Mouse (Mus musculus): Measurements from ENCODE around the gene Kdm6b.
A peak's percentile ranks its signal among the peaks of the same experiment; 100 is the strongest.

Kdm6b gene

DNA sequence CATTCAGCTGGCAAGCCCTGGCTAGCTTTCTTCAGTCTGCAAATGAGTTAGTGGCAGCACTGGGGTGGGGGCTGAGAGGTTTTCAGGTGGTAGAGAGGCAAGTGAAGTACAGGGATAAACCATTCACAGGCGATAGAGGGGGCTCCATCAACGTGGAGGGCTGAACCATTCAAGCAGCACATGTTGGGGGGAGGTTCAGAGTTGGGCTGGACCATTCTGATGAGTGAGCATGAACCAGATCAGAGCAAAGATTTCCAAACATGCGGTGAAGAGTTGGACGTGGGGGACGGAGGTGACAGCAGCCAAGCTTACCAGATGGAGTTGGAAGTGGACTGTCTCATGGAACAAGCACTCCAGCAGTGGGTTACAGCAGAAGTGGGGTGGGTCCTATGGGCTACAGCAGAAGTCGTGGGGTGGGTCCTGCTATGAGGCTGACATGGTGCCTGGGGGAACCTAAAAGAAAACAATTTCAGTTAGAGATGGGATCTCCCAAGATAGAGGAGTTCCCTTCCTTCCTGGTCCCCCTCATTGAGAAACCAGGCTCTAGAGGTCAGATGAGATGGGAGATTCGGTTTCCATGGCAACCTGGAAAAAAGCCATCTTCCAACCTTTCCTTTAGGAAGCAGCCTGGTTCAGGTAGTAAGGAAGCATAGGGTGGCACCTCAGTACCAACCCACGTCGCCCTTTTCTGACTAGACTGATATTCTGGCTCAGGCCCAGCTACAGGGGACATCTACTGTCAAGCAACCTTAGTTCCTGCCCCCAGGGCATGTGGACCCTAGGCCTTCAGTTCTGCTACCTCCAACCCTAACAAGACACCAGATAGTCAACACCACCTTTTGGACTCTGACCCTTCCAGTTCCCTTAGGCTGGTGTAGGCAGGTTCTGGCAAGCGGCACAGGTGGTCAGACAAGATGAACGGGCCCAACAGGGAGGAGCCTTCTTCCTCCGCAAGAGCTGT, at the start of gene Kdm6b:
Gene Kdm6b, minus strand, starts transcription at position 455 of the 961 bp plus-strand sequence.
- no peak for DNase-seq (ENCODE audit: low spot score in 2 of 2)

DNA sequence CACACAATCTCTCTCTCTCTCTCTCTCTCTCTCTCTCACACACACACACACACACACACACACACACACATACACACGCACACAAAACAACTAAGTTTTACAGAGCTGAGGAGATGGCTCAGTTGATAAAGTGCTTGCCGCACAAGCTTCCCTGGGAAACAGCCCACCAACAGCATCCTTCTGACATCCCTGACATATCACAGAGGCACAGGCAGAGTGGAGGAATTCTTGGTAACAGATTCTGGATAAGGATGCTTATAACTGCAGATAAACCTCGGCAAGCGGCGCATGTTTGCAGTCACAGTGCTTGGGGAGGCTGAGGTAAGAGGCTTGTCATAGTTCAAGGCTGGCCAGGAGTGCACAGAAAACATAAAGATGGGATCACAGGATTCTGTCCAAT, 48.1 kb upstream of the Kdm6b start:
- no peak for DNase-seq (ENCODE audit: low spot score in 2 of 2)

DNA sequence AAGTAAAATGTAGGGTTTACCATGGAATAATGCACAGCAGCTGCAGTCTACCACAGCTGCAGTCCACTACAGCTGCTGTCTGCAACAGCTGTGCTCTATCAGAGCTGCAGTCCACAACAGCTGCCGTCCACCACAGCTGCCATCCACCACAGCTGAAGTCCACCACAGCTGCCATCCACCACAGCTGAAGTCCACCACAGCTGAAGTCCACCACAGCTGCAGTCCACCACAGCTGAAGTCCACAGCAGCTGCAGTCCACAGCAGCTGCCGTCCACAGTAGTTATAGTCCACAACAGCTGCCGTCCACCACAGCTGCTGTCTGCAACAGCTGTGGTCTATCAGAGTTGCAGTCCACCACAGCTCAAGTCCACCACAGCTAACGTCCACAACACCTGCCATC, 46.4 kb upstream of the Kdm6b start:
- no peak for DNase-seq (ENCODE audit: low spot score in 2 of 2)

DNA sequence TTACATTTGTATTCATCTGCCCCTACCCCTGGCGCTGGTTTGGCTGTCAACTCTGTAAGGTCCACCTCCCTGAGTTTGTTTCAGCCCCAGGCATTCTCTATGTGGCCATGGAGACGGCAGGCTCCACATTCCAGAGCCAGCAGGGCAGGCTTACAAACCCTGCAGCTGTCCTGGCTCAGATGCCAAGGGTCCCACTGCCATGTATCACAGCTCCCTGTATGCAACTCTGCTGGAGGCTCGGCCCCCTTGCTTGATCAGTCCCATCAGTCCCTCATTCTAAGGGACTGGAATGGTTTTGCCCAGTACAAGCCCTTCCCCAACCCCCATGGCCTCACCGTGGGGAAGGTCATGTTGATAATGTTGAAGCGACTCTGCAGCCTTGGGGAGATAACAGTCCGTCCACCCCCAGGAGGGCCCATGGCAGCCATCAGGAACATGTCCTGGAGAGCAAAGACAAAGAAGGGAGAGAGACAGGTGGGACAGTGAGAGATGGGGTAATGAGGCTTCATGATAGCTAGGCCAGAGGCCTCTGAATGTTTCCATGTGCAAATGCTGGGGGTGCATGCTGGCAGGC, 43.6 kb upstream of the Kdm6b start:
- no peak for DNase-seq (ENCODE audit: low spot score in 2 of 2)

- no peak for DNase-seq (ENCODE audit: low spot score in 2 of 2)
Measured at GRCm38 (mm10) chr11:69452114-69452867, 38.8 kb upstream of the Kdm6b start.

GRCm38 (mm10) chr11:69447299-69447698, 33.8 kb upstream of the Kdm6b start:
- DNase-seq (ENCODE audit: low spot score in 2 of 2): no peak

DNA sequence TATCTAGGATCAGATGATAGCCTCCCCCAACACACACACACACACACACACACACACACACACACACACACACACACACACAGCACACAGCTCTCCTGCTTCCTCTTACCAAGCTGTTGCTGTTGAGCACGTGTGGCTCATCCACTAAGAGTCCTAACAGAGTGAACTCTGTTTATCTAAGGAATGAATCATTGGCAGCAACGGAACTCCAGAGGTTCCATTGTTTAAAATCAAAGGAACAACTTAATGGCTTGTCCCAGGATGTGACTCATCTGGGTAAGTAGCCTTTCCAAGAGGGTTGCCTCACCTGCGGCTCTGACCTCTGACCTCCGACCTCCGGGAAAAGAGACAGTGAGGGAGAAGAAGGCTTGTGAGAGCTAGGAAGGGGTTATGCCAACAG, 29.9 kb upstream of the Kdm6b start:
- no peak for DNase-seq (ENCODE audit: low spot score in 2 of 2)

GRCm38 (mm10) chr11:69437291-69437690, 23.8 kb upstream of the Kdm6b start:
- DNase-seq (ENCODE audit: low spot score in 2 of 2): no peak

DNA sequence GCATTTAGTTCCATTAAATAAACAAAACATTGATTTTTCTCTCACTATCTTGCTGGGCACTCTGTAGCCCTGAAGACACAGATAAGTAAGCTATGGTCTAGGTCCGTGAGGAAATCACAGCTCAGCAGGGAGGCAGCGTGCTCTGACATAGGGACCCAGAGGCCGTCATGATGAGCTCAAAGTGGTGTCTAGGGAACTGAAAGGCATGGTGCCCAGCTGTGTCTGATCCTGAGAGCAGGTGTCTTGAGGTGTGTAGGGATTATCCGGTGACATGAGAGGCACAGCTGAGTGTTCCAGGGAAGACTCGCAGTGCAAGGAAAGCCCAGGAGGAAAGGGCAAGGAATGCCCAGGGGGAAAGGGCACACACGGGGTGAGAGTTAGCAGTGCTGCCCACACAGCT, 19.7 kb upstream of the Kdm6b start:
- no peak for DNase-seq (ENCODE audit: low spot score in 2 of 2)

GRCm38 (mm10) chr11:69432640-69432982, 19.1 kb upstream of the Kdm6b start:
- DNase-seq (ENCODE audit: low spot score in 2 of 2): no peak

DNA sequence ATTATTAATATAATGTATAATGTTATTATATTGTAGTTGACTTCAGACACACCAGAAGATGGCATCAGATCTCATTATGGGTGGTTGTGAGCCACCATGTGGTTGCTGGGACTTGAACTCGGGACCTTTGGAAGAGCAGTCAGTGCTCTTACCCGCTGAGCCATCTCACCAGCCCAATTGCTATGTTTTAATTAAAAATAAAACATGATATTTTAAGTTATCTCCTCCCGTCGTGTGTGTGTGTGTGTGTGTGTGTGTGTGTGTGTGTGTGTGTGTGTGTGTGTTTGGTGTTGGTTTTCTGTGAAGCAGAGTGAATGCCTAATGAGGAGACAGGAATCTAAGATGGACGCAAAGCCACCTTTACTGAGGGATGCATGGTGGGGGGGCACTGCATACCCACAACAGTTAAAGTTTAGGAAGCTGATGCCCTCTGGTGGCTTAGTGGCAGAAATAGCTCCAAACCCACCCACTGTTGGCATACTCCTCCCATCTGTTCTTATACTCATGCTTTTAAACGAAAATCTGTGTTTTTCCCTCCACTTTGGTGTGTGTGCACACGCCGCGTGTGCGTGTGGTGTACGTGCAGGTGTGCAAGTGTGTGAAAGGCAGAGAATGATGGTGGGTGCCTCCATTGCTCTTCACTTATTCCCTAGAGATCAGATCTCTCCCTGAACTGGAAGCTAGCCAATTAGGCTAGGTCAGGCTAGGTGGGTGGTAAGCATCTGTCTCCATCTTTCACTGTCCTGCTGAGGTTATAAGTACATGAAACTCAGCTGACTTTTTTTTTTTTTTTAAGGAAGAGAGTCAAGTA, 18.6 kb upstream of the Kdm6b start:
- DNase-seq (ENCODE audit: low spot score in 2 of 2): peak in 1 of 2 experiments; percentile 50

GRCm38 (mm10) chr11:69430631-69431030, 17.2 kb upstream of the Kdm6b start:
- DNase-seq (ENCODE audit: low spot score in 2 of 2): no peak

- peak in 1 of 2 experiments; percentile 28 for DNase-seq (ENCODE audit: low spot score in 2 of 2)
Measured at GRCm38 (mm10) chr11:69429313-69429712, 15.8 kb upstream of the Kdm6b start.

- peak; percentile 38 to 72 for DNase-seq (ENCODE audit: low spot score in 2 of 2)
Measured at GRCm38 (mm10) chr11:69428751-69429150, 15.3 kb upstream of the Kdm6b start.

DNA sequence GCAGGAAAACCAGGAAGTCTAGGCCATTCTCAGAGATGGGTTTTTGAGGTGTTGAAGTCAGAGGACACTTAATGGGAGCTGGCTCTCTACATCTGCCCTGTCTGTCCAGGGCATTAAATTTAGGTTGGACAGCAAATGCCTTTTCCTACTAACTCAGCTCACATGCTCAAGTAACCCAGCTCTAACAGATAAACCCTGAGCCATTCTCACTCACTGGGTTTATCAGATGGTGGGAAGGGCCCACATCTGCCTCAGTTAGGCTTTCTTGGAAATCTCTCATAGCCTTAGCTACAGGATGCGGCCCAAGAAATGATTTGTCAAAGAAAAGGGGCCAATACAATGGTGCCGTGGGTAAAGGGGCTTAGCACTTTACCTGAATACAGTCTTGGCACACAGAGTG, 12.8 kb upstream of the Kdm6b start:
- DNase-seq (ENCODE audit: low spot score in 2 of 2): no peak

- DNase-seq (ENCODE audit: low spot score in 2 of 2): no peak
Measured at GRCm38 (mm10) chr11:69423885-69424284, 10.4 kb upstream of the Kdm6b start.

GRCm38 (mm10) chr11:69422842-69423241, 9.4 kb upstream of the Kdm6b start:
- DNase-seq (ENCODE audit: low spot score in 2 of 2): peak in 1 of 2 experiments; percentile 15

GRCm38 (mm10) chr11:69421131-69421977, 7.9 kb upstream of the Kdm6b start:
- DNase-seq (ENCODE audit: low spot score in 2 of 2): no peak

GRCm38 (mm10) chr11:69420554-69421000, 7.1 kb upstream of the Kdm6b start:
- no peak for DNase-seq (ENCODE audit: low spot score in 2 of 2)

GRCm38 (mm10) chr11:69419813-69420553, 6.5 kb upstream of the Kdm6b start:
- peak in 1 of 2 experiments; percentile 44 for DNase-seq (ENCODE audit: low spot score in 2 of 2)
